Mouse (Mus musculus) ZHBTc4 (cell line): Measurements from ENCODE around the gene Speg.

Experiments used
- DNase-seq: peaks from one replicate; pipeline ENCODE4 v3.0.0-alpha.2; 2011; ENCODE audit warnings: low read depth, low spot score

Gene Speg

DNA sequence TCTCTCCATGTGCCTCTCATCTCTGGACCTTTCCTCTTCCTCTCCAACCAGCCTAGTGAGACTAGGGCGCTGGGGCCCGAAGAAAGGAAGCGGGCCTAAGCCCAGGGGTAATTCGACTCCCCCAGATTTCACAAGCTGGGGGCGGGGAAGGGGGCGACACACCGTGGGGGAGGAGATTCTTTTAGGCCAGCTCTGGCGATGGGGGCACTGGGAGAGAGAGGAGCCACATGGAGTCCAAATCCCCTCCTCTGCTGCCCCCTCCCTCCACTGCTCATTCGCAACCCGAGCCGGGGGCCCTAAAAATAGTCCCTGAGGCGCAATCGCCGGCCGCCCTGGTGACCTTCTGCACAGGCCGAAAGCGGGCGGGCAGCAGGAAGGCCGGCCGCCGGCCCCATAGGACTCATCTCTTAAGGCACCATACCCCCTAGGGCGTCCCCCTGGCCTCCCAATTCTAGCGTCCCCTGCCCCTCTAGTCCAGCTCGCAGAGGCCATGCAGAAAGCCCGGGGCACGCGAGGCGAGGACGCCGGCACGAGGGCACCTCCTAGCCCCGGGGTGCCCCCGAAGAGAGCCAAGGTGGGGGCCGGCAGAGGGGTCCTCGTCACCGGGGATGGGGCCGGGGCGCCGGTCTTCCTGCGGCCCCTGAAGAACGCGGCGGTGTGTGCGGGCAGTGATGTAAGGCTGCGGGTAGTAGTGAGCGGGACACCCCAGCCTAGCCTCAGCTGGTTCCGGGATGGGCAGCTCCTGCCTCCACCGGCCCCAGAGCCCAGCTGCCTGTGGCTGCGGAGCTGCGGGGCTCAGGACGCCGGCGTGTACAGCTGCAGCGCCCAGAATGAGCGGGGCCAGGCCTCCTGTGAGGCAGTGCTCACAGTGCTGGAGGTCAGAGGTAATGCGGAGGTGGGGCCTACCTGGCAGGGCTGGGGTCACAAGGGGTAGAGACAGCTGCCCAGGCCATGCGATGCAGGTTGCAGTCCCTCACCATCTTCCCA lies at the start of gene Speg:
TSS of gene Speg (plus strand) at position 348 of the 987 bp plus-strand sequence.
- DNase-seq = no peak

DNA sequence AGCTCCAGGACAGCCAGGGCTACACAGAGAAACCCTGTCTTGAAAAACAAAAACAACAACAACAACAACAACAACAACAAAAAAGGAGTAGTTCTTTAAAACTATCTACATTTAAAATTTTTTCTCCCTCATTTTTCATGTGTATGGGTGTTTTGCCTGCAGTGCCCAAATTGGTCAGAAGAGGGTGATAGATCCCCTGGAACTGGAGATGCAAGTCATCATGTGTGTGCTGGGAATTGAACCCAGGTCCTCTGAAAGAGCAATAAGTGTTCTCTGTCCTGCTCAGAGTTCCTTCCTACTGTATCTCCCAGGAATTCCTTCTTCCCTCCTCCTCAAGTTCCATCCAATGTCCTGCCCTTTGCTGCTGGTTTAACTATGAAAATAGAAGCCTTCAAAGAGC lies 47.6 kb upstream of the Speg start:
- DNase-seq = peak; percentile 23

DNA sequence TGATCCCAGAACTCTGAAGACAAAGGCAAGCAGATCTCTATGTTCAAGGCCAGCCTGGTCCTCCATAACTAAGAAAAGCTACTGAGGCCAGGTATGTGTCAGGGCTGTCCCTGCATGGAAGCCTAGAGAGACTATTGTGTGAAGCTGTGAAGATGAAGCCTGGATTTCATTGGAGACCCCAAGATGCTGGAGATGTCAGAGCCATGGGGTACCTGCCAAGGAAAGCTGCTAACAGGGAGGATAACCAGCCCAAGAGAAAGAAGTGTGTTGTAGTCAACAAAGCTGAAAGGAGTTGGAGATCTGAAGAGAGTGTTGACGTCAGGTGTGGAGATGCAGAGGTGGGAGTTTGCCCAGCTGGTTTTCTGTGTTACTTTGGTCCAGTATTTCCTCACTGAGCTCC lies 43.8 kb upstream of the Speg start:
- DNase-seq = no peak

DNA sequence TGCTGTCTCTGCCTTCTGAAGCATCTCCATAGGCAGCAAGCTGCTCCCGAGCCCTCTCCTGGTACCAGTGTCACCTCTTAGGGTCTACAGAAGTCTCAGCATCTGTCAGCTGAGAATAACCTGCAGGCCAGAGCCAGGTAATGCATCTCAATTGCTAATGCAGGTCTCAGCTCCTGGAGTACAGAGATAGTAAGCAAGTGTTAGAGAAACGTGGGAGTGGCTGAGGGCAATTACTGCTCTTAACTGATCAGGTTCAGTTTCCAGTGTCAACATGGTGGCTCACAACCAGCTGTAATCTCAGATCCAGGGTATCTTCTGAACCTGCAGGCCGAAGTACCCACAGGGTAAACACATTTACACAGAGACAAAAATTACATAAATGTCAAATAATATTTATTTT lies 38.6 kb upstream of the Speg start:
- DNase-seq = no peak

DNA sequence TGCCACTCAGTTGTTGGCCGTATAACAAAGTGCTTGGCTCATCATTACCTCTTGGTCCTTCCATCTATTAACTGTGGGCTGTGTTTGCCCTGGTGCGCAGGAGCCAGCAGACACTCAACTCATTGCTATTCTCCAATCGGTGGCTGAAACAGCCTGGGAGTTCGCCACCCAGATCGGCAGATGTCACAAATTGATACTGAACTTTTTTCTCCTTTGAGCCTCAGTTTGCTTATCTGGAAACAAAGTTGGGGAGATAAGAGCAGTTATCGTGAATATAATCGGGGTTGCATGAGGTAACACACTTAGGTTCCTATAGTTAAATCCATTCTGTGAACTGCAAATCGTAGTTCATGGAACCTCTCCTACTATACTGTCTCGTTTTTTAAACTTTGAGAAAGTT lies 38.0 kb upstream of the Speg start:
- no peak for DNase-seq

DNA sequence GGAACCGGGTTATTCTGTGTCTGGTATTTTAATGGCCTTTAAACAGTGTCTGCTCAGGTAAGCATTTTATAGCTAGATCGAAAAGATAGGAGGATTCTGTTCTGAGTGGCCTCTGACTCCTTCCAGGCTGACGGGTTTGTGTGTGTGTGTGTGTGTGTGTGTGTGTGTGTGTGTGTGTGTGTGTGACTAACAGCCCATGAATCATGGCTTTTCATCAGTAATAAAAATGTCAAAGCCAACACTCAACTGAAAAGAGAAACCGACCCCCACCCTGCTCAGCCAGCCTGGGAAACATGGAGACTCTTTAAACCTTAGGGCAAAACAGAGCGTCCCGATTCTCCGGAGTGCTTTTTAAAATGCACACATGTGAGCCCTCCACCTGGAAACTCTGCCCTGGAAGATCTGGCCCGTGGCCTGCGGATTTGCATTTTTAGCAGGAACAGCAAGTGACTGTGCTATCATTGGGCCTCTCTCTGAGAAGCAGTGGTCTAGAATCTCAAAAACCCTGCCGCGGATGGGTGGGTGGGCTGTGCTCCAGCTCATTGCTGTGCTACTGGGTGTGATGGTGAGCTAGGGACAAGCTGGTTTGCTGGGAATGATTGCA lies 36.9 kb upstream of the Speg start:
- DNase-seq = no peak

DNA sequence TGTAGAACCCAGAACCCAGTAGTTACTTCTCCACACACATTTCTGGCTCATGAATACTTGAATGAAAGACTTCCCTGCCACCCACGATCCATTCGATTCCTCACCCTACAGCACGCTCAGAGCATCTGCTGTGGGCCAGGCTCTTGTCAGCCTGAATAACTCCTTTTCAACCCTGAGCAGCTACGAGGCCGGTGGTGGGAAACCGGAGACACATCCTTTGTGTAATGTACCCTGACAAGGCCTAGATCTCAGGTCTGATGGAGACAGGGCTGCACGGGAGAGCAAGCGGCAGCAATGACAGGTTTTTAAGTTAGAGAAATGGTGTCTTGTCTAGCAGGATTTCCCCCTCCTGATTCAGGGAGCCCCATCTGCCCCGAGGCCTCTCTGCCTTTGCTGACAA lies 35.8 kb upstream of the Speg start:
- DNase-seq = no peak

DNA sequence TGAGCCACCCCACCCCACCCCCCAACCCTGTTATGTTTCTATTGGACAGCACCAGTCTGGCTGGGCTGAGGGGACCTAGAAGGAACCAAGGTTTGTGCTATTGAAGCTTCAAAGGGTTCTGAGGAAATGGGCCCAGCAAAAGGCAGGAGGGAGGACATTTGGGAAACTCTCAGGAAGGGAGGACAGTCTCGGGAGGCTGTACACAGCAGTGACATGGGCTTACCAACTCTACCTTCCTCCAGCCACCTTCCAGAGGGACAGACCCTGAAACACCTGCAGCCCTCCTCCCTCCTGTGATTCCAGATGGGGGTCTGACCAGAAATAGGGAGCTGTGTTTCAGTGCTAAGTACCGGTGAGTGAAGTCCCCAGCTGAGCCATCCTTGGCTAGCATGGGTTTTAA lies 34.6 kb upstream of the Speg start:
- DNase-seq = no peak

DNA sequence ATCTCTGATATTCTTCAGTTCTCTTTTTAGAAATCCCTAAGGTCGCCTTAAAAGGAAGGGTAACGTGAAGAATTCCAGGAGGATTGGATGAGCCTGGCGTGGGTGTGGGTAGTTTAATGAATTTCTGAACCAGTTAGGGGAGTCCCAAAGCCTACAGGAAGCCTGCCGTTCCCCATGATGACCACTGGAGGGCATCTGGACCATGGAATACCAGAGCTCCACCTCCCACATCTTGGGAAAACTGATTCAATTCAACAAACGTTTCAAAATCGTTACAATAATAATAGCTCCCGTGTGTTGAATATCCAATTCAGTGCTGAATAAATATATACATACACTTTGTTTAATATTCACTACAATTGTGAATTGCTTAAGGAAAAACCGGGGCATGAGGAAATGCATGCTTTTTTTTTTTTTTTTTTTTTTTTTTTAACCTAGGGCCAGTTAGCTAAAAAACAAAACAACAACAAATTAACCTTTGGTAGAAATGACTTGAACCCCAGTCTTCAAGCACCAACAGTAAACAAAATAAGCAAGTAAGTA lies 32.2 kb upstream of the Speg start:
- peak; percentile 83 for DNase-seq

DNA sequence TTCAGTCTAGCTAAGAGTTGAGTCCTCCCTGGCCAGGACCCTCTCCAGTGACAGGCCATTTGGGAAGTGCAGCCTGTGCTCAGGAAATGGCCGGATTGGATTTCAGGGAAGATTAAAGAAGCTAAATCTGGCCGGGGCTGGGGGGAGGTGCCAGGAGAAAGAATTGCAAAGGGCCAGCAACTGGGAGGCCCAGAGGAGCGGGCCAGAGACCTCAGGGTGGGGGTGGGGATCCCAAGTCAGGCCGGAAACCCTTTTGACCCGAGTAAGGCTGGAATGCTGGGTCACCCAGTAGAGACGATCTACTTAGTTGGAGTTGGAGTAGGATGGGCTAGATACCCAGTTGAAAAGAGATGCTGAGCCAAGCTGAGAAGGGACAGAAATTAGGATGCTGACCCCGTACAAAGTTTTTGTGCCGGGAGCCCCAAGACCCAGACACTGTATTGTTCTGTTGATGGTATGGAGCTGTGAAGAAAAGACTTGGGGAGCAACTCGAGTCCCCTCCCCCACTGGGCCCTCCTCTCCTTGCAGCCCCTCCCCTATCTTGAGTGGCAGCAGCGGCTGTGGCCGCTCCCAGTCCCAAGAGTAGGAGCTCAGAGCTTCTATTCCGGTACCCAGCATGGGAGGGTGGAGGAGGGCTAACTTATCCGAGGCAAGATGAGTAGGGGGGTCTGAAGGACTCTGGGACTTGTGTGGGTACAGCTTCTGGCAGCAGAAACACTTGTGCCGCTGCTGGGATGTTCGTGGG lies 30.6 kb upstream of the Speg start:
- peak; percentile 52 for DNase-seq

DNA sequence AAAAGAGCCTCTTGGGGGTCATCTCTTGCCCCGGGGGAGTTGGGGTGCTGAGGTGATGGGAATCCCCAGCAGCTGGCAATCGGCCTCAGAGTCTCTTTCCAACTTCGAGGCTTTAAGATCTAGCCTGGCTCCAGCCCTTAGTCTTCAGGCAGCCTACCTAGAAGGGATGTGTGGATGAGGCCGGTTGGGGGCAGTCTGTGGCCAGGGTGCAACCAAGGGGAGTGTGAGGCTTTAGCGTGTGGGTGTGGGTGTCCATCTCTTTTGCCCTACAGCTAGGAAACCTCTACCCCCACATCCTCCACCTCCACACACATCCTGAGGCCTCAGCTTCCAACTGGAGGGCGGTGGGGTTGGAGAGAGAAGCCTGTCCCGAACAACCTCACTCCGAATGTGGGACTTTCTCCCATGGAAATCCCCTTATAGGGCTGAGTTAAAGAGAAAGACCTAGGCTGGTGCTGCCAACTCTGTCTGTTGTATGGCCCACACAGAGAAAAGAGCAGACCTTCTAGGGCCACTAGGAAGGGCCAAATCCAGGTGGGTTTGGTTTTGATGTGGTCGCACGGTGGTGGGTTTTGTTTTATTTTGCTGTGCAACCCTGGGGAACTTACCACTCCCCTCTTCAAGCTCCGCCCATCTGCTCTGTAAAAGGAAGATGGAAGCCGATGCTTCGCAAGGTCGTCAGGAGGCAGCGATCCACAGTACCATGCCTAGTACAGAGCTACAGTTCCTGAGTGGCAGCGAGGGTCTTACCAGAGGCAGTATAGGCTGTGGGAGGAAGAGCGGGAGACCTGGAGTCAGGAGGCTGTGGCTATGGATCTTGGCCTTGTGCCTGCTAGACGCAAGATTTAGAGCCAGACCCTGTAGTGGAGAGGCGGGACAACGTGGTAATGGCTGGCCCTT lies 29.8 kb upstream of the Speg start:
- peak; percentile 59 for DNase-seq

DNA sequence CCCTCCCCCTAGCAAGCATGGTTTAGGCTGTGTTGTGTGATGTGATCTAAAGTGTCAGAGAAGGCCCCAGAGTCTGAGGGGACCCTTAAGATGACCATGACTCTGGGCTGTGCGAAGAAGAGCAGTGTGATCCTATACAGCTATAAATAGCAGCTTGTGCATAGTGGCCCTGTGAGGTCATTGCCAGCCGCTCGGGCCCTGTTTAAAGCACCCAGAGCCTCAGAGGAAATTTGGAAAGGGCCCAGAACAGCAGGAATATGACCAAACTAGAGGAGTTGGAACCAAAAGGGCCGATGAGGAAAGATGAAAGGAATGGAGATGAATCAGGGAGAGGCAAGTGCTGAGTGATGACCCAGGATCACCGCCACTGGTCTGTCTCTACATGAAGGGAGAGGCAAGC lies 27.8 kb upstream of the Speg start:
- no peak for DNase-seq

DNA sequence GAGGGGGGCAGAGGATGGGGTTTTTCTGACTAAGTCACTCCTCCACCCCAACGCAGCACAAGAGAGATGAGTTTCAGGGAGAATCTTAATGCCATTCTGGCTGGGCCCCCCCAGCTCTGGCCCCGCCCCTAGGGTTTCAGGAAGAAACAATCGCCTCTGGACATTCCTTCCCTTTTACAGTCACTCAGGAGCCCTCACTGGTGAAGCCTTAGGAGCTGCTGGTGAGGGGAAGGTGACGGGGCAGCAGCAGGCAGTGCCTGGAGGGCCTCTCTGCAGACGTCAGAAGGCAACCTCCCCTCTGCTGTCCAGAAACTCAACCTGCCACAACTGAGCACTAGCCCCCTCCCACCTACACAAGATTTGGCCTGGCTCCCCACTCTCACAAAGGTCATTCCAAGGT lies 25.8 kb upstream of the Speg start:
- DNase-seq = no peak

DNA sequence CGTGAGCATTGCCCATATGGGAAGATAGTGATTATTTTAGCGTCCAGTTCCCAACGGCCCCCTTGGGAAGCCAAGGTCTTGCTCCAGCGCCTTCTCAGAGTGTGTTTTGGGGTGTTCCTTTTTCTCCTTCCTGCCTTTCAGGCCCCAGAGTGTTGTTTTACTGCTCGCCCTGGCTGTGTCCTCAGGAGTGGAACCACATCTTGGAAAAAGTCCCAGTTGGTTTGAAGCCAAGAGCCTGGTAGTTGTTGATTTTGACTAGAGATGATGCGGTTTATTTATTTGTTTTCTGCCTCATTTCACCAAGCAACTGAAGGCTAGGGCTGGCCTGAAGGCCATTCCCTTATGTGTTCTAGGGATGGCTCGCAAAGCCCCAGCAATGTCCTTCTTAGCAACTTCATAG lies 17.8 kb upstream of the Speg start:
- DNase-seq = no peak

DNA sequence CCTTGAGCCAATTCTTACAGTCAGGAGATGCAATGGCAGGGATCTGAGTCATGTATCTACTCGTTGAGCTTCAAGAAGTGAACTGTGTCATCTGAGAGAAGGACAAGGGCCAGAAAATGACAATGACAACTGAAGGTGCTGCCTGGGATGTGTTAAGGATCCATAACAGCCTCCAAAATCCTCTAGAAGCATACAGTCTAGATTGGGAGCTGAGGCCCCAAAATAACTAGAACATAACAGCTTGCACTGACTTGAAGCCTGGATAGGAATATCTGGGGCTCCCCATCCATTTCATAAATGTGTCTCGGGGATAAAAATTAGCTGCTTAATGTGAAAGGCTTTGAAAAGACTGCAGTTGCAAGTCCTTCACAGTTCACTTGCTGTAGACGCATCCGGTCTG lies 17.1 kb upstream of the Speg start:
- no peak for DNase-seq

DNA sequence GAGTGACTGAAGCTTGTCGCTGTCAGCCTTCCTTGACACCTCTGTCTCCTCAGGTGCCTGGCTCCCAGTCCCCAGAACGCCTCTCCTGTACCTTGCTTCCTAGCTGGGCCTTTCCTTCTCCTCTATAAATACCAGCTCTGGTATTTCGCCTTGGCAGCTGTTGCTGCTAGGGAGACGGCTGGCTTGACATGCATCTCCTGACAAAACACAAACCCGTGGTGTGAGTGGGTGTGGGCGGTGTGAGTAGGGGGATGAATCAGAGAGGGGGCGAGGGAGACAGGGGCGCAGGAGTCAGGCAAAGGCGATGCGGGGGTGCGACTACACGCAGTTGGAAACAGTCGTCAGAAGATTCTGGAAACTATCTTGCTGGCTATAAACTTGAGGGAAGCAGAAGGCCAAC lies 15.8 kb upstream of the Speg start:
- no peak for DNase-seq

DNA sequence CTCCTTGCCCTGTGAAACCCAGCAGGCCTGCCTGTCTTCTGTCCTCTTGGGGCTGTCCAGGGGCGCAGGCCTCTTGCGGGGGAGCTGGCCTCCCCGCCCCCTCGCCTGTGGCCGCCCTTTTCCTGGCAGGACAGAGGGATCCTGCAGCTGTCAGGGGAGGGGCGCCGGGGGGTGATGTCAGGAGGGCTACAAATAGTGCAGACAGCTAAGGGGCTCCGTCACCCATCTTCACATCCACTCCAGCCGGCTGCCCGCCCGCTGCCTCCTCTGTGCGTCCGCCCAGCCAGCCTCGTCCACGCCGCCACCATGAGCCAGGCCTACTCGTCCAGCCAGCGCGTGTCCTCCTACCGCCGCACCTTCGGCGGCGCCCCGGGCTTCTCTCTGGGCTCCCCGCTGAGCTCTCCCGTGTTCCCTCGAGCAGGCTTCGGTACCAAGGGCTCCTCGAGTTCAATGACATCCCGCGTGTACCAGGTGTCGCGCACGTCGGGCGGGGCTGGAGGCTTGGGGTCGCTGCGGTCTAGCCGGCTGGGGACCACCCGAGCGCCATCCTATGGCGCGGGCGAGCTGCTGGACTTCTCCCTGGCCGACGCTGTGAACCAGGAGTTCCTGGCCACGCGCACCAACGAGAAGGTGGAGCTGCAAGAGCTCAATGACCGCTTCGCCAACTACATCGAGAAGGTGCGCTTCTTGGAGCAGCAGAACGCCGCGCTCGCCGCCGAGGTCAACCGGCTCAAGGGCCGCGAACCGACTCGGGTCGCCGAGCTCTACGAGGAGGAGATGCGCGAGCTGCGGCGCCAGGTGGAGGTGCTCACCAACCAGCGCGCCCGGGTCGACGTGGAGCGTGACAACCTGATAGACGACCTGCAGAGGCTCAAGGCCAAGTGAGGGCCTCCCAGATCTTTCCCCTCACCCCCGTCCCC lies 14.7 kb upstream of the Speg start, which contains the start of gene Des:
TSS of gene Des (plus strand) at position 218 of the 920 bp plus-strand sequence.
- DNase-seq = peak; percentile 50

DNA sequence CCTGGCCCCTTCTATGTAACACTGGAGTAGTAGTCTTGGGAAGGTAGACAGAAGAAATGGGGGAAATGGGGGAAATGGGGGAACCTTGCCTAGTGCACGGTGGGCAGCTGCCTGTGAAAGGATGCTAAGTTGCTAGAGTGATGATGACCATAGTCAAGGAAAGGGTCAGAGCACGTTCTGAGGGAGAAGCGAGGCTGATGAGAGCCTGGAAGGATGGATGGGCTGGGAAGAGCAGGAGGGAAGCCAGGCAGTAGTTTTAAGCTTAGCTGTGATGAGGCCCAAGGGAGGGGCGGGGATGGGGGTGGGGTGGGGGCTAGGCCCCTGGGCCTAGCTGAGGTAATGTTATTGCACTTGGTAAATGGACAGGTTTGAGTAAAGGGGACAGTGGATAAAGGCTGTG lies 14.0 kb upstream of the Speg start:
- DNase-seq = no peak

DNA sequence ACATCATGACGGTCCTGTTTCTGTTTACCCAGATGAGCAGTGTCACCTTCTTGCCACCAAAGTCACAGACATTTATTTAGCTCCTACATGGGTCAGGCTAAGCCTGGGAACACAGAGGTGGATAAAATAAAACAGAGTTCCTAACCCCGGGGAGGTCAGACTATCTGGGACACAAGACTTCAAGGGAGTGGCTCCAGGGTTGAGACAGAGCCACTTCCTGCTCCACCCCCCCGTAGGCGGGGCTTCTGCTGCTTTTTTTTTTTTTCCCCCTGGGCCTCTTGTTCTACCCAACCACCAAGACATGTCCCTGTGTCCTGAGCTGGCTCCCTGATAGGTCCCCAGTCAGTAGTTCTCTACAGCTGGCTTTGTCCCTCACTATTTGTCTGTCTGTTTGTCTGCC lies 13.3 kb upstream of the Speg start:
- peak; percentile 87 for DNase-seq

DNA sequence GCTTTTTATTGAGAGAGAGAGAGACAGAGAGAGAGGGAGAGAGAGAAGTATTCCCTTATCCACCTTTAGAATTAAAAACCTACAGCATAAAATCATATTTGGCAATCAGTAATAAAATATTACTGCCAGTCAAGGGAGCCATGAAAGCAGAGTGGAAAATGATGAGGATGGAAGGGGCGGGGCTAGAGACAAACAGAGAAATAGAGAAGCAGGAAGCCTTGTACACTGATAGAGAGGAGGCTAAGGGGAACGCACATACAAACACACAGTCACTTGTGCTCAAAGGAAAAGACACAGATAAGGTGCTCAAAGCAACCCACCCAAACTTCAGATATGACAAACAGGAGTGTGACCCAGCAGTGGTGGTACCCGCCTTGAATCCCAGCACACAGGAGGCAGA lies 11.2 kb upstream of the Speg start:
- DNase-seq = no peak
